Mouse (Mus musculus): ENCODE measurements around the gene Ttyh3. TPM values are rescaled to one million over a fixed set of nuclear protein-coding genes. Genes with fewer than 3 reads are reported as not detected.

Gene Ttyh3
- polyA plus RNA-seq, 1 experiment from 2014 or later, result 52.5 TPM

DNA sequence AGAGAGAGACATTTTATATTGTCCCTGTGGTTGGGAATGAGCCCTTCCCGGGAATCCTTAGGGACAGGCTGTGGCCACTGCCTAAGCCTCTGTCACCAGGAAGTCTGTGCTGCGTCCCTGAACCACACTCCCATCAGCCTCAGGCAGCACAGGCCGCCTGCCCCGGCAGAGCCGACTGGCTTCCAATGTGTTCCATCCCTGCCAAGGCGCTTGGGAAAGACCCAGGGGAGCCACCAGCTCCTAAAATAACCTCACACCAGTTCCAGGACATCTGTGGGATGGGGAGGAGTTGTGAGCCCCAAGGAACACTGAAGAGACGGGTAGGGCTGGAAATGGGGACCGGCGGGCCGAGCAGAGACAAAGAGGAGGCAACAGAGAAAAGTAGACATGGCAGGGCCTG is 77.2 kb downstream of the Ttyh3 start:
- Histone ChIP-seq H3K9me3 (no peaks in the 10 kb centered on the region), H3K4me1 (replicated peaks) (peaks cover 50% of the 10 kb centered on the region), H3K27me3 (ENCODE audit: insufficient read depth, poor library complexity, severe bottlenecking) (no peaks in the 10 kb centered on the region), H3K27ac (peak overlapping the region; percentile 76), H3K36me3 (no peaks in the 10 kb centered on the region), H3K4me3 (no peak overlapping the region)
- WGBS, result 67% methylated on average over 10 of the region's 10 CpGs
- DNase-seq (ENCODE audit: low spot score), result no peak

GRCm38 (mm10) chr5:140571201-140571600 is 77.6 kb downstream of the Ttyh3 start:
- Histone ChIP-seq H3K27ac (0 out of 2 replicates have a peak overlapping the region, but pooled peaks have one; percentile 8), H3K27me3 (ENCODE audit: insufficient read depth, poor library complexity, severe bottlenecking) (no peaks in the 10 kb centered on the region; the same call in 1 of the 2 replicates), H3K4me1 (replicated peaks) (peaks cover 55% of the 10 kb centered on the region), H3K36me3 (no peaks in the 10 kb centered on the region), H3K4me3 (no peak overlapping the region), H3K9me3 (no peaks in the 10 kb centered on the region)
- DNase-seq (ENCODE audit: low spot score), result no peak
- WGBS, result 60% methylated on average over 4 of the region's 4 CpGs

Other genes starting within 250 kb of the Ttyh3 start
- 166 and 167 TPM in 2 replicates for gene Eif3b, start 229.7 kb downstream of the Ttyh3 start, polyA plus RNA-seq (2016; fragmentation: Nextera tagmentation; extraction: Ambion mirVana)
- not detected in 2 replicates for gene Gm4869, start 203.4 kb downstream of the Ttyh3 start, polyA plus RNA-seq (2016; fragmentation: Nextera tagmentation; extraction: Ambion mirVana)
- gene Chst12, start 143.5 kb downstream of the Ttyh3 start, polyA plus RNA-seq (2016; fragmentation: Nextera tagmentation; extraction: Ambion mirVana), result 15.7 and 18.8 TPM in 2 replicates
- not detected in 2 replicates for gene Grifin, start 84.0 kb downstream of the Ttyh3 start, polyA plus RNA-seq (2016; fragmentation: Nextera tagmentation; extraction: Ambion mirVana)
- 40.9 and 51.2 TPM in 2 replicates for gene Lfng, start 41.7 kb downstream of the Ttyh3 start, polyA plus RNA-seq (2016; fragmentation: Nextera tagmentation; extraction: Ambion mirVana)
- gene Iqce, start 53.3 kb upstream of the Ttyh3 start, polyA plus RNA-seq (2016; fragmentation: Nextera tagmentation; extraction: Ambion mirVana), result 24.5 and 29.1 TPM in 2 replicates
- gene Brat1, start 56.0 kb upstream of the Ttyh3 start, polyA plus RNA-seq (2016; fragmentation: Nextera tagmentation; extraction: Ambion mirVana), result 24.6 and 25.1 TPM in 2 replicates
- gene Amz1, start 75.1 kb upstream of the Ttyh3 start, polyA plus RNA-seq (2016; fragmentation: Nextera tagmentation; extraction: Ambion mirVana), result 0.87 and 1.5 TPM in 2 replicates
- 9.9 and 11.3 TPM in 2 replicates for gene Gna12, start 181.4 kb upstream of the Ttyh3 start, polyA plus RNA-seq (2016; fragmentation: Nextera tagmentation; extraction: Ambion mirVana)

All from hindbrain, embryonic 10.5 days (tissue).